Mouse (Mus musculus) heart, postnatal 0 days (tissue): ENCODE measurements at regions not wholly inside any gene's neighbourhood (a gene's known extent, or its start where the extent isn't known, plus 50 kb on each side); places are given as distances from the start of the nearest gene placed in this dataset.

Source experiments
- ATAC-seq: fragments of 200-750 bp; cut with Nextera tagmentation; 2 replicates; pipeline ENCODE4 v1.8.0; 2017; ENCODE audit warnings: low read depth, moderate number of reproducible peaks, moderate library complexity; ENCODE audit not compliant: insufficient read depth
- DNase-seq: peaks from one replicate; pipeline ENCODE4 v3.0.0-alpha.2; 2016; ENCODE audit warnings: low spot score
- H3K27ac ChIP-seq: fragments of 300-500 bp; sonication (generic); 2 replicates; pipeline ENCODE4 v1.5.1; 2014; ENCODE audit warnings: low read depth, mild to moderate bottlenecking
- H3K27me3 ChIP-seq: fragments of 300-500 bp; sonication (generic); 2 replicates; pipeline ENCODE4 v1.6.1; 2014; ENCODE audit warnings: low read length, mixed read lengths; ENCODE audit not compliant: control insufficient read depth, insufficient read depth
- H3K36me3 ChIP-seq: fragments of 300-500 bp; sonication (generic); replicated peaks from 2 replicates; pipeline ENCODE4 v1.6.1; 2014; ENCODE audit warnings: low read length, mixed read lengths; ENCODE audit not compliant: control insufficient read depth, insufficient read depth
- H3K4me1 ChIP-seq: fragments of 300-500 bp; sonication (generic); 2 replicates; pipeline ENCODE4 v1.6.1; 2014; ENCODE audit warnings: antibody characterized with exemption; ENCODE audit not compliant: control insufficient read depth, insufficient read depth
- H3K4me2 ChIP-seq: fragments of 300-500 bp; sonication (generic); 2 replicates; pipeline ENCODE4 v1.6.1; 2014; ENCODE audit warnings: low read depth, mild to moderate bottlenecking, low read length, moderate library complexity
- H3K4me3 ChIP-seq: fragments of 300-500 bp; sonication (generic); 2 replicates; pipeline ENCODE4 v1.5.1; 2014; ENCODE audit warnings: low read depth, low read length
- H3K9ac ChIP-seq: fragments of 300-500 bp; sonication (generic); replicated peaks from 2 replicates; pipeline ENCODE4 v1.6.1; 2014; ENCODE audit warnings: low read depth, low read length, mixed read lengths
- H3K9me3 ChIP-seq: fragments of 300-500 bp; sonication (generic); replicated peaks from 2 replicates; pipeline ENCODE4 v1.6.1; 2016; ENCODE audit warnings: low read length; ENCODE audit not compliant: control insufficient read depth
- CTCF ChIP-seq: IDR thresholded peaks from 2 replicates; pipeline ENCODE4 v1.5.1; 2016; ENCODE audit warnings: antibody characterized with exemption, control low read depth, low read depth
- EP300 ChIP-seq: IDR thresholded peaks from 2 replicates; pipeline ENCODE4 v1.6.1; 2016; ENCODE audit warnings: antibody characterized with exemption, low read depth
- WGBS: fragments of 180-500 bp; shearing (Covaris S2); extraction: QIAGEN DNeasy Blood & Tissue Kit; methylation state at CpG from one replicate; pipeline ENCODE4 v1.1.7; 2014; 5-methylcytosine and 5-hydroxymethylcytosine counted together

GRCm38 (mm10) chr3:18929105-18929492 is 699.4 kb downstream of the 1700064H15Rik start:
- no peak for TF ChIP-seq EP300
- Histone ChIP-seq H3K4me3 (no peak overlapping the region), H3K4me2 (no peak overlapping the region), H3K4me1 (no peaks in the 10 kb centered on the region), H3K27ac (no peak overlapping the region), H3K9me3 (no peaks in the 10 kb centered on the region), H3K36me3 (no peaks in the 10 kb centered on the region), H3K9ac (no peak overlapping the region), H3K27me3 (no peaks in the 10 kb centered on the region)
- WGBS = 77% methylated on average over 3 of the region's 3 CpGs
- ATAC-seq = no peak
- DNase-seq = no peak

DNA sequence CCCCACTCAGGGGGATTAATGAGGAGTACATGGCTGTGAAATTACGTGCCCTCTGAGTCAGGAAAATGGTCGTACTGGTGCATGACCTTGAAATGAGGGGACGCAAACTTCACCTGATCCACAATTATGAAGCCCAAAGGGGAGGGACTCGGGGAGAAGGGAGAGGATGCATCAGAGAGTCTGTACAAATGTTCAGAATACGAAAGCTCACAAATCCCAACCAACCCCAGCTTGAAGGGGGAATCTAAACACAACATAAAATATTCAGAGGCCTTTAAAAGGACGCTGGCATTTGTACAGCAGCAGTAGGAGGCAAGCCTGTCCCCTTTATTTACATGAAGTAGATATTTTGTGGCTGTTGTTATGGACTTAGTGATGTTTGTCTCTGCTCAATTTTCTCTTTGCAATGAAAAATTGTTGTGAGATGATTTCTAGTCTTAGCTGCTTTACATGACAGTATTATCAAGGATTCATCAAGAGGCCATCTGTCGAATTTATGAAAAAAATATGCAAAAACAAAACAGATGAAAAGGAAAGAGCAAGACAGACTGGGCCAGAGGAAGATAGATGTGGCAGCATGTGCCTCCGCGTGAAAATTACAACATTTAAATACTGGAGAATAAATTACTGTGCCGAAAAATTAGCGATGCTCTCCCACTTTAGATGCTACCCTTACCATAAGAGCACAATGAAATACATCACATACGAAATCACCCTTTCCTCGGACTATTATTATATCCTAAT is 695.3 kb downstream of the 1700064H15Rik start:
- Histone ChIP-seq H3K4me3 (no peak overlapping the region), H3K9me3 (no peaks in the 10 kb centered on the region), H3K27me3 (no peaks in the 10 kb centered on the region), H3K4me1 (no peaks in the 10 kb centered on the region), H3K9ac (no peak overlapping the region), H3K36me3 (no peaks in the 10 kb centered on the region), H3K27ac (no peak overlapping the region), H3K4me2 (no peak overlapping the region)
- ATAC-seq (no peak), DNase-seq (no peak)
- WGBS = 74% methylated on average over 13 of the region's 13 CpGs
- TF ChIP-seq EP300 (no peak), CTCF (no peak)

DNA sequence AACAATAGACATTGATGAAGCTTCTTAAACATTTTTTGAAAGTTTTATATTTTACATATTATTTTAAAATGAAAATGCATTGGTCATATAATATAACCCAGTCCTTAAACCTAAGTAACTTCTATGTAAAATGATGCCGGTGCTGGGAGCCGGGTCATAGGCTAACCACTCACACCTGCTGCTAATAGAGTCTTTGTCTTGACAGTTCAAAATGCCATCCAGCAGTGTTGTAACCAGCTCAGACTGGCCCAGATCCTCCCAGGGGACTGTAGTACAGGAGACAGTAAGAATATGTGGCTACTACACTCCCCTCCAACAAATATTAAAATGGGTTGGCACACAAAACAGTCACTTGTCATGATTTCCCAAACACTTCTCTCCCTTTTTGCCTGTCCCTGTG is 693.6 kb downstream of the 1700064H15Rik start:
- Histone ChIP-seq H3K27ac (no peak overlapping the region), H3K27me3 (no peaks in the 10 kb centered on the region), H3K4me3 (no peak overlapping the region), H3K4me2 (no peak overlapping the region), H3K36me3 (no peaks in the 10 kb centered on the region), H3K9me3 (no peaks in the 10 kb centered on the region), H3K9ac (no peak overlapping the region), H3K4me1 (no peaks in the 10 kb centered on the region)
- WGBS = 92% methylated on average over 2 of the region's 2 CpGs
- no peak for TF ChIP-seq EP300
- no peak for TF ChIP-seq CTCF
- no peak for DNase-seq
- no peak for ATAC-seq

DNA sequence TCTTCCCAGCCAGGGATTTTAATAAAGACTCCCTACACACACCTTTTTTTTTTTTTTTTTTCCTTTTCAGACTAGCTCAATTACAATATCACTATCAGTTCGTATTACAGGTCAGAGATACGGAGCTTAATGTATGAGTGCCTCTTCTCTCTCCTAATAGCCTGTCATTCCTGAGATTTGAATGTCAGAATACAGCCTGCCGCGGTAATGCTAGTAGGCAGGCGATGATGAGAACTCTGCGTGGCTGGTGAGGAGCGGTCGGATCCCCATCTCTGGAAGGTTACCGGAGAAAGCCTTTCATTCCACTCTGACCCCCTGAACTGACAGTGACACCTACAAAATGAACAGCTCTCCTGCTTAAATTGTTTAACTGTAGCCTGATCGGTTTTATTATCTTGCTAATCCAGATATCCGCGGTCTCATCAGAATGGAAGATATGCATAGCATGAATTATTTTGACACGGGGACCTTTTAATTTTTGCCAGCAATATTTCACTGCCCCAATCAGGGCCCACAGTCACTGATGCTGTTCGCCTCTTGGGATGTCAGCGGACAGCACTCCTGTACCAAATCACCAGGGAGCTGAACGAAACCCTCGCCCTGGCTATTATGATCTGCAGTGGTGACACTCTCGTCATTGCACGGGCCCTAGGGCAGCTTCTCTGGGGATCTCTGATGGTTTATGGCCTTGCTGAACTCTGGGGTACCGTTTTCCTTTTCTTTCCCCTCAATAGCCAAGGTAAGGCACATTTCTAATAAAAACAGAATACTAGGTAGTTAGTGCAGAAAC is 690.9 kb downstream of the 1700064H15Rik start:
- Histone ChIP-seq H3K4me2 (no peak overlapping the region), H3K27ac (no peak overlapping the region), H3K4me1 (no peaks in the 10 kb centered on the region), H3K9ac (no peak overlapping the region), H3K4me3 (no peak overlapping the region), H3K36me3 (no peaks in the 10 kb centered on the region), H3K9me3 (no peaks in the 10 kb centered on the region), H3K27me3 (no peaks in the 10 kb centered on the region)
- ATAC-seq (no peak), DNase-seq (no peak)
- 69% methylated on average over 20 of the region's 20 CpGs for WGBS
- no peak for TF ChIP-seq CTCF

DNA sequence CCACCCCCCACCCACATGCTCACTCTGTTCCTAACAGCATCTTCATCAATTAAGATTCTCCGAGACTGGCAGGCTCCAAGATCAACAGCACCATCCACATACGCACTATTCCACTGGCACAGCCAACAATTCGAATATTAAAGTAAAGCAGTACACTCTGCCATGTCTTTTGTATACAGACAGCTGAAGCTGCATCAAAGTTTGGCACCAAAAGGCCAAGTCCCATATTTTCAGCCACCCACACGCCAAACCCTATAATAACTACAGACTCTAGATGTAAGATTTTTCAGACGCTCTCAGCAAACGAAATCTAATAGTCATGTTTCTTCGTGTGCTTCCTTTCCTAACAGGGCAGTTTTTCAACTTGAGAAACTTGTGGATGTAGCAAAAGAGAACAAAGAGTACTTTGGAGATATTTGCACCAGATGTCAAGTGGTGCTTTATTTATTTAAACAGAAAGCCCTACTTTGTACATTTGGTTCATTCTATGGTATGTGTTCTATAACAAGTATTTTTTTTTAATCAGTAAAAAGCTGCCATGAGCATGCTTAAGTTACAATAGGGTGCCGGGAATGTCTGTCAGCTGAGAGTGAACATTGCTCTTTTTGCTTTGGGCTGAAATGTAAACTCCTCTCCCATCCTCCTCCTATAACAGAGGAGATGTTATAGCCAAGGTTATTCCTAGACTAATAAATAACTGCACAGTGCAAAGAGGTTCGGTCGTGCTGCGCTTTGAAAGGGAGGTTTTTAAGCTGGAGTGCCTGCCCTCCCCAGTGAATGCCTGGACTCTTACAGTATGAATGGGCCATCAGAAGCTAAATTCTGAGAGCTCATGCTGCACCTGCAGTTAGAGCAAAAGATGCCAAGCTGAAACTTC is 686.9 kb downstream of the 1700064H15Rik start:
- WGBS = 73% methylated on average over 11 of the region's 11 CpGs
- H3K4me1 ChIP-seq = no peaks in the 10 kb centered on the region
- ATAC-seq = no peak
- H3K27ac ChIP-seq = no peak overlapping the region
- H3K9ac ChIP-seq = no peak overlapping the region
- no peaks in the 10 kb centered on the region for H3K9me3 ChIP-seq
- H3K4me2 ChIP-seq = no peak overlapping the region
- H3K4me3 ChIP-seq = no peak overlapping the region
- no peaks in the 10 kb centered on the region for H3K27me3 ChIP-seq
- TF ChIP-seq EP300 (no peak), CTCF (no peak)
- H3K36me3 ChIP-seq = no peaks in the 10 kb centered on the region
- no peak for DNase-seq
